Mouse (Mus musculus) heart, adult 2 months (tissue): ENCODE data around the gene Kcnq1.

Source experiments
- CTCF ChIP-seq: fragments of 200-600 bp; IDR thresholded peaks from 2 replicates; pipeline ENCODE4 v1.8.1; 2022; ENCODE audit warnings: antibody characterized with exemption, mild to moderate bottlenecking, moderate library complexity
- POLR2A ChIP-seq: fragments of 200-500 bp; IDR thresholded peaks from 2 replicates; pipeline ENCODE4 v1.6.1; 2011; ENCODE audit warnings: mild to moderate bottlenecking, low read depth, low read length, control low read depth; ENCODE audit not compliant: insufficient read depth

DNA sequence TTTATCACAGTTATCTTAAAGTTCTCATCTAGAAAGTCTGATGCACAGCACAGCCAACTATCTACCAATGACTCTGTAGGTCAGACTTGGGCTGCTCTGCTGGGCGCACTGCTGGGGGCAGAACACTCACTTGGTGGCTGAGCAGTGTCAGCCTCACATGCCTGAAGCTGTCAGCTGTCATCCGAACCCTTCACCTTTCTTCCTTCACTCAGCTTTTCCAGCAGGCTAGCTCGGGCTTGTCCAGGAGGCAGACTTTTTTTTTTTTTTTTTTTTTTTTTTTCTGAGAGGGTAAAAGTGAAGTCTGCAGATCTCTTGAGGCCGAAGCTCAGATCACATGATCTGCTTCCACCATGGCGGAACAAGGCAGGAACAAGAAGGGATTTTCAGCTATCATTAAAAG lies 249.7 kb downstream of the Kcnq1 start:
- TF ChIP-seq POLR2A (no peak), CTCF (no peak)
